Mouse (Mus musculus): ENCODE results near the gene Id3.

- no peak for TF ChIP-seq POLR2A (IDR thresholded peaks at IDR 0.05; ENCODE audit: insufficient read depth, low read length)
- no peak for TF ChIP-seq CTCF (IDR thresholded peaks at IDR 0.05; ENCODE audit: low read depth, low read length)
These were observed 43.0 kb downstream of the Id3 start for GRCm38 (mm10) chr4:136186315-136186714.

Data from ES-Bruce4 (cell line).